ENCODE assay signal across 12 mouse cellular contexts in genomic region chr11:109616352-109616751, GRCm38 (mm10). TPM values are rescaled to one million over a fixed set of nuclear protein-coding genes. Genes with fewer than 3 reads are reported as not detected.
DNase-seq lines count a peak whose midpoint lies in the region; ATAC-seq and TF ChIP-seq lines count a peak whose summit lies in the region.
"Had no signal": no experiment of that assay in that cellular context is flagged by ENCODE, and none has a peak within 500 bp of the region (broad histone marks: within the 10 kb centered on the region; RNA-seq: fewer than 3 reads in every experiment).

No protein-coding gene starts in this region.

- 67% methylated on average over 4 of the region's 4 CpGs for WGBS in heart, embryonic 13.5 days
- 64% methylated on average over 4 of the region's 4 CpGs for WGBS in heart, embryonic 10.5 days
- 31% methylated on average over 4 of the region's 4 CpGs for WGBS in bone marrow, adult 2 months
- 24% methylated on average over 4 of the region's 4 CpGs for WGBS in liver, embryonic 12.5 days (ENCODE audit: insufficient replicate concordance)
- WGBS in intestine, embryonic 15.5 days, result 77% methylated on average over 4 of the region's 4 CpGs

- H3K4me3 ChIP-seq in heart, embryonic 13.5 days, result no peak overlapping the region
- no peak overlapping the region for H3K4me3 ChIP-seq in heart, embryonic 10.5 days
- H3K4me3 ChIP-seq in bone marrow, adult 2 months (replicated peaks; ENCODE audit: control insufficient read depth, low read depth, low read length), result no peak overlapping the region
- H3K4me3 ChIP-seq in liver, embryonic 12.5 days, result peak overlapping the region; percentile 77
- H3K4me3 ChIP-seq in intestine, embryonic 15.5 days (replicated peaks), result no peak overlapping the region
- H3K4me3 ChIP-seq: embryonic facial prominence, embryonic 15.5 days; myocyte had no signal

- TF ChIP-seq POLR2A in bone marrow, adult 2 months (IDR thresholded peaks at IDR 0.05; ENCODE audit: borderline replicate concordance, control insufficient read depth, low read depth, low read length), result no peak

- no peaks in the 10 kb centered on the region for H3K27me3 ChIP-seq in heart, embryonic 13.5 days (replicated peaks)
- no peaks in the 10 kb centered on the region for H3K27me3 ChIP-seq in heart, embryonic 10.5 days (ENCODE audit: insufficient read depth, poor library complexity, severe bottlenecking)
- no peaks in the 10 kb centered on the region for H3K27me3 ChIP-seq in liver, embryonic 12.5 days (replicated peaks)
- no peaks in the 10 kb centered on the region for H3K27me3 ChIP-seq in intestine, embryonic 15.5 days (replicated peaks)
- H3K27me3 ChIP-seq: embryonic facial prominence, embryonic 15.5 days; Patski had no signal

- TF ChIP-seq CTCF in bone marrow, adult 2 months (IDR thresholded peaks at IDR 0.05; ENCODE audit: control insufficient read depth, insufficient read depth, low read length), result no peak

- H3K4me1 ChIP-seq in heart, embryonic 13.5 days, result peaks cover 18% of the 10 kb centered on the region
- H3K4me1 ChIP-seq in heart, embryonic 10.5 days, result peaks cover 25% of the 10 kb centered on the region; the same call in 1 of the 2 replicates
- peaks cover 4% of the 10 kb centered on the region for H3K4me1 ChIP-seq in bone marrow, adult 2 months (ENCODE audit: control insufficient read depth, insufficient read depth, low read length)
- H3K4me1 ChIP-seq in liver, embryonic 12.5 days, result peaks cover 74% of the 10 kb centered on the region
- no peaks in the 10 kb centered on the region for H3K4me1 ChIP-seq in intestine, embryonic 15.5 days (replicated peaks)

- no peaks in the 10 kb centered on the region for H3K36me3 ChIP-seq in heart, embryonic 13.5 days
- H3K36me3 ChIP-seq in heart, embryonic 10.5 days, result no peaks in the 10 kb centered on the region
- H3K36me3 ChIP-seq in liver, embryonic 12.5 days, result no peaks in the 10 kb centered on the region
- no peaks in the 10 kb centered on the region for H3K36me3 ChIP-seq in intestine, embryonic 15.5 days
- H3K36me3 ChIP-seq: embryonic facial prominence, embryonic 15.5 days had no signal

- DNase-seq in heart, embryonic 10.5 days (ENCODE audit: low spot score), result no peak
- DNase-seq in 416B (ENCODE audit: low read depth), result peak; percentile 71
- DNase-seq in cerebellum, postnatal 4 days (ENCODE audit: low spot score in 2 of 2), result no peak
- DNase-seq: adrenal gland, adult 8-10 months had no signal

- no peak for ATAC-seq in heart, embryonic 13.5 days (ENCODE audit: extremely low read depth, insufficient number of reproducible peaks, low FRiP score, low TSS enrichment)
- ATAC-seq in liver, embryonic 12.5 days, result no peak
- no peak for ATAC-seq in intestine, embryonic 15.5 days
- no peak for ATAC-seq in megakaryocyte-erythroid progenitor cell, adult 5-6 weeks (replicated peaks; ENCODE audit: low FRiP score, low TSS enrichment, poor library complexity, severe bottlenecking)
- ATAC-seq: Patski had no signal

- peak overlapping the region; percentile 34 for H3K27ac ChIP-seq in heart, embryonic 13.5 days (replicated peaks)
- H3K27ac ChIP-seq in heart, embryonic 10.5 days, result no peak overlapping the region; the same call in 1 of the 2 replicates
- peak overlapping the region; percentile 44; the same call in 1 of the 2 replicates for H3K27ac ChIP-seq in bone marrow, adult 2 months (ENCODE audit: control insufficient read depth, insufficient read depth, low read depth, low read length, poor library complexity)
- peak overlapping the region; percentile 99 for H3K27ac ChIP-seq in liver, embryonic 12.5 days
- no peak overlapping the region for H3K27ac ChIP-seq in intestine, embryonic 15.5 days
- H3K27ac ChIP-seq: embryonic facial prominence, embryonic 15.5 days had no signal

- H3K4me2 ChIP-seq in heart, embryonic 13.5 days, result no peak overlapping the region
- peak overlapping the region; percentile 88 for H3K4me2 ChIP-seq in liver, embryonic 12.5 days
- no peak overlapping the region for H3K4me2 ChIP-seq in intestine, embryonic 15.5 days (replicated peaks)
- H3K4me2 ChIP-seq: embryonic facial prominence, embryonic 15.5 days had no signal

- H3K9me3 ChIP-seq in heart, embryonic 13.5 days, result no peaks in the 10 kb centered on the region
- no peaks in the 10 kb centered on the region for H3K9me3 ChIP-seq in heart, embryonic 10.5 days
- H3K9me3 ChIP-seq in liver, embryonic 12.5 days (replicated peaks), result no peaks in the 10 kb centered on the region
- H3K9me3 ChIP-seq in intestine, embryonic 15.5 days, result no peaks in the 10 kb centered on the region
- H3K9me3 ChIP-seq: embryonic facial prominence, embryonic 15.5 days had no signal

- no peak overlapping the region for H3K9ac ChIP-seq in heart, embryonic 13.5 days
- H3K9ac ChIP-seq in liver, embryonic 12.5 days, result peak overlapping the region; percentile 58
- H3K9ac ChIP-seq in intestine, embryonic 15.5 days, result no peak overlapping the region
- H3K9ac ChIP-seq: embryonic facial prominence, embryonic 15.5 days had no signal

RNA-seq across cellular contexts. Expression of gene Wipi1, which starts 4.6 kb away (rescaled TPM):
- polyA plus RNA-seq in heart, embryonic 13.5 days (2015; fragmentation: Nextera tagmentation; extraction: Ambion mirVana), result 44.7 and 48.0 TPM in 2 replicates
- polyA plus RNA-seq in heart, embryonic 10.5 days (2016; fragmentation: Nextera tagmentation; extraction: Ambion mirVana), result 29.8 and 38.8 TPM in 2 replicates
- polyA plus RNA-seq in bone marrow, adult 2 months (2011; ENCODE audit: insufficient read depth, insufficient read length, low replicate concordance, missing spikeins), result 13.3 and 18.3 TPM in 2 replicates
- polyA plus RNA-seq in liver, embryonic 12.5 days (2016; fragmentation: Nextera tagmentation; extraction: Ambion mirVana), result 31.7 and 33.5 TPM in 2 replicates
- polyA plus RNA-seq in intestine, embryonic 15.5 days (2015; fragmentation: Nextera tagmentation; extraction: Ambion mirVana), result 27.4 and 30.4 TPM in 2 replicates
- 21.2 and 30.6 TPM in 2 replicates for total RNA-seq in megakaryocyte-erythroid progenitor cell, adult 5-6 weeks (2014; fragmentation: Nextera tagmentation)
- 5.9 and 9.0 TPM in 2 replicates for total RNA-seq in megakaryocyte-erythroid progenitor cell, adult 5-6 weeks (2017)

RNA-seq across cellular contexts. Expression of gene Prkar1a, which starts 32.9 kb away (rescaled TPM):
- 375 and 413 TPM in 2 replicates for polyA plus RNA-seq in heart, embryonic 13.5 days (2015; fragmentation: Nextera tagmentation; extraction: Ambion mirVana)
- 365 and 443 TPM in 2 replicates for polyA plus RNA-seq in heart, embryonic 10.5 days (2016; fragmentation: Nextera tagmentation; extraction: Ambion mirVana)
- polyA plus RNA-seq in bone marrow, adult 2 months (2011; ENCODE audit: insufficient read depth, insufficient read length, low replicate concordance, missing spikeins), result 46.3 and 64.2 TPM in 2 replicates
- 165 and 171 TPM in 2 replicates for polyA plus RNA-seq in liver, embryonic 12.5 days (2016; fragmentation: Nextera tagmentation; extraction: Ambion mirVana)
- 270 and 286 TPM in 2 replicates for polyA plus RNA-seq in intestine, embryonic 15.5 days (2015; fragmentation: Nextera tagmentation; extraction: Ambion mirVana)
- total RNA-seq in megakaryocyte-erythroid progenitor cell, adult 5-6 weeks (2014; fragmentation: Nextera tagmentation), result 93.1 and 106 TPM in 2 replicates
- total RNA-seq in megakaryocyte-erythroid progenitor cell, adult 5-6 weeks (2017), result 72.0 and 76.5 TPM in 2 replicates

Comparison
In these comparisons a context has a peak if more than half of its experiments do, and no peak if none do; other contexts are left out.
1. H3K27ac ChIP-seq: peak in heart, embryonic 13.5 days (single experiment), bone marrow, adult 2 months (single experiment) and liver, embryonic 12.5 days (single experiment); none in heart, embryonic 10.5 days (single experiment) and intestine, embryonic 15.5 days (single experiment).